Mouse (Mus musculus) gastrocnemius, postnatal 14 days (tissue): Measurements from ENCODE around the gene Flt3. TPM values are rescaled to one million over a fixed set of nuclear protein-coding genes. Genes with fewer than 3 reads are reported as not detected.
A peak's percentile ranks its signal among the peaks of the same experiment; 100 is the strongest.

ENCODE experiments used
- DNase-seq: peaks from one replicate; pipeline ENCODE4 v3.0.0; 2021; ENCODE audit warnings: mixed read lengths
- intact Hi-C: fragments of 180-260 bp; cut with DNase I; formaldehyde crosslinking; loops from one replicate; pipeline ENCODE4 v1.15.1; 2025; ENCODE audit warnings: low total_unique reads
- total RNA-seq, 2 experiments: library from RNA; stranded (reverse); gene quantifications; 2 replicates each; pipeline ENCODE4 v1.2.3; 2021

Gene Flt3
- total RNA-seq, 2 experiments from 2014 or later: not detected

- intact Hi-C loops: no loop called here
- no peak for DNase-seq
Measured at GRCm38 (mm10) chr5:147358481-147358880, 41.8 kb downstream of the Flt3 start.

GRCm38 (mm10) chr5:147357536-147357935 is 42.8 kb downstream of the Flt3 start:
- intact Hi-C loops: no loop called here
- DNase-seq: no peak

GRCm38 (mm10) chr5:147356260-147357055 is 43.8 kb downstream of the Flt3 start:
- intact Hi-C loops: no loop called here
- DNase-seq: no peak

GRCm38 (mm10) chr5:147355788-147356187 is 44.5 kb downstream of the Flt3 start:
- no peak for DNase-seq
- intact Hi-C loops: no loop called here

GRCm38 (mm10) chr5:147354985-147355384 is 45.3 kb downstream of the Flt3 start:
- intact Hi-C loops: no loop called here
- DNase-seq: no peak

- DNase-seq: no peak
- intact Hi-C loops: no loop called here
Measured at GRCm38 (mm10) chr5:147354161-147354780, 46.0 kb downstream of the Flt3 start.

- intact Hi-C loops: no loop called here
- no peak for DNase-seq
Measured at GRCm38 (mm10) chr5:147351931-147352330, 48.4 kb downstream of the Flt3 start.

- DNase-seq: no peak
- intact Hi-C loops: no loop called here
Measured at GRCm38 (mm10) chr5:147345981-147346380, 54.3 kb downstream of the Flt3 start.

- intact Hi-C loops: no loop called here
- no peak for DNase-seq
Measured at GRCm38 (mm10) chr5:147343904-147344303, 56.4 kb downstream of the Flt3 start.

- no peak for DNase-seq
- intact Hi-C loops: no loop called here
Measured at GRCm38 (mm10) chr5:147342901-147343300, 57.4 kb downstream of the Flt3 start.

GRCm38 (mm10) chr5:147340741-147341414 is 59.4 kb downstream of the Flt3 start:
- intact Hi-C loops: no loop called here
- no peak for DNase-seq

- DNase-seq: no peak
- intact Hi-C loops: no loop called here
Measured at GRCm38 (mm10) chr5:147339560-147339959, 60.7 kb downstream of the Flt3 start.

GRCm38 (mm10) chr5:147338967-147339366 is 61.3 kb downstream of the Flt3 start:
- no peak for DNase-seq
- intact Hi-C loops: no loop called here

GRCm38 (mm10) chr5:147332711-147333110 is 67.6 kb downstream of the Flt3 start:
- DNase-seq: no peak
- intact Hi-C loops: no loop called here

GRCm38 (mm10) chr5:147331547-147331946 is 68.7 kb downstream of the Flt3 start:
- DNase-seq: peak; percentile 21
- intact Hi-C loops: no loop called here

- intact Hi-C loops: no loop called here
- DNase-seq: no peak
Measured at GRCm38 (mm10) chr5:147329946-147330345, 70.3 kb downstream of the Flt3 start.

GRCm38 (mm10) chr5:147327636-147328035 is 72.7 kb downstream of the Flt3 start:
- intact Hi-C loops: no loop called here
- DNase-seq: no peak

- DNase-seq: no peak
- intact Hi-C loops: no loop called here
Measured at GRCm38 (mm10) chr5:147325931-147326330, 74.4 kb downstream of the Flt3 start.

- DNase-seq: peak; percentile 49
- intact Hi-C loops: no loop called here
Measured at GRCm38 (mm10) chr5:147323237-147323917, 76.9 kb downstream of the Flt3 start.

GRCm38 (mm10) chr5:147322183-147322582 is 78.1 kb downstream of the Flt3 start, which contains the start of gene Urad:
TSS of gene Urad (minus strand) at chr5:147322440.
- intact Hi-C loops: no loop called here

More at GRCm38 (mm10) chr5:147322183-147322582, 78.1 kb downstream of the Flt3 start, which contains the start of gene Urad:
- DNase-seq: no peak
